Mouse (Mus musculus) forelimb bud, embryonic 11.5 days (tissue): ENCODE data around the gene Dtymk.

ENCODE experiments used
- DNase-seq: peaks from one replicate; pipeline ENCODE4 v3.0.0-alpha.2; 2012; ENCODE audit warnings: low read depth, low spot score

Gene Dtymk

GRCm38 (mm10) chr1:93742910-93743309, 58.8 kb downstream of the Dtymk start:
- no peak for DNase-seq
